Comparison of ENCODE assay signal across 20 mouse cellular contexts in the genomic region with DNA sequence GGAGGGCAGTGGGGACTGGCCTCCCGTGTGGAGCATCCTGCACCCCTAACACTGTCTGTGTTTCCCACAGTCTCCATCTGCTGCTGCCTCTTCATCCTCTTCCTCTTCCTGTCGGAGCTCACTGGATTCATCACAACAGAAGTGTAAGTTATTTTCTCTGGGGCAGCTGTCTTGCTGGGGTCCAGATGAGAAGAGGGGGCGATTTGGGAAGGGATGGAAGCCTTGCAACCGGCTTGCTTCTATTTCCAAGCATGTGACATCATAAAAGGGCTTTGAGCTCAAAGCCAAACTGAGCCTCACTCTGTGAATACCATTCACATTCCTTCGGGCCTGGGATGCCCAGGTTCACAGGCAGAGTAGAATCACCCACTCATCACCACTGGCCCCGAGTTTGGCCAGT. TPM values are rescaled to one million over a fixed set of nuclear protein-coding genes. Genes with fewer than 3 reads are reported as not detected.
A peak's percentile ranks its signal among the peaks of the same experiment; 100 is the strongest.
DNase-seq lines count a peak whose midpoint lies in the region; ATAC-seq and TF ChIP-seq lines count a peak whose summit lies in the region.
"Had no signal": no experiment of that assay in that cellular context is flagged by ENCODE, and none has a peak within 500 bp of the region (broad histone marks: within the 10 kb centered on the region; RNA-seq: fewer than 3 reads in every experiment).

No protein-coding gene starts in this region.

- ATAC-seq in heart, postnatal 0 days (ENCODE audit: insufficient read depth, low read depth): 0 out of 2 replicates have a peak, but pooled peaks have one; percentile 36

- H3K27ac ChIP-seq in heart, embryonic 10.5 days: peak overlapping the region; percentile 0; the same call in 1 of the 2 replicates
- H3K27ac ChIP-seq in heart, postnatal 0 days (ENCODE audit: low read depth): peak overlapping the region; percentile 65
- peak overlapping the region; percentile 72; the same call in 1 of the 2 replicates for H3K27ac ChIP-seq in brown adipose tissue, adult 24 weeks (replicated peaks; ENCODE audit: low read depth, low read length)
- H3K27ac ChIP-seq: forebrain, embryonic 12.5 days; hindbrain, embryonic 14.5 days; limb, embryonic 12.5 days; liver, embryonic 13.5 days; lung, embryonic 15.5 days; macrophage; midbrain, embryonic 10.5 days had no signal

- no peak for DNase-seq in heart, embryonic 10.5 days (ENCODE audit: low spot score)
- no peak for DNase-seq in heart, postnatal 14 days
- DNase-seq in heart, postnatal 0 days (ENCODE audit: low spot score): no peak
- no peak for DNase-seq in heart, adult 18-20 months
- DNase-seq in 3T3-L1 (ENCODE audit: low read depth, low spot score): peak; percentile 43
- DNase-seq in T-cell, adult 2 months (ENCODE audit: low spot score): no peak
- DNase-seq: adrenal gland, adult 2 months; cerebellum, postnatal 10 days; gastrocnemius, postnatal 25 days; kidney, adult 8-10 months; layer of hippocampus, adult 9-11 months; liver, embryonic 13.5 days; right cerebral cortex, postnatal 4 days had no signal

- intact Hi-C loops in heart, postnatal 14 days (cut with DNase I): no loop called here

- TF ChIP-seq CTCF in heart, postnatal 0 days (IDR thresholded peaks at IDR 0.05; ENCODE audit: low read depth): no peak

- H3K4me2 ChIP-seq in heart, postnatal 0 days (ENCODE audit: low read depth, low read length): no peak overlapping the region
- H3K4me2 ChIP-seq: forebrain, embryonic 12.5 days; hindbrain, embryonic 14.5 days; limb, embryonic 12.5 days; liver, embryonic 13.5 days; lung, embryonic 15.5 days had no signal

- WGBS in heart, embryonic 10.5 days: 82% methylated on average over 6 of the region's 6 CpGs
- 41% methylated on average over 6 of the region's 6 CpGs for WGBS in heart, postnatal 0 days

- no peaks in the 10 kb centered on the region for H3K9me3 ChIP-seq in heart, embryonic 10.5 days
- H3K9me3 ChIP-seq in heart, postnatal 0 days (replicated peaks; ENCODE audit: control insufficient read depth, low read length): no peaks in the 10 kb centered on the region
- H3K9me3 ChIP-seq: forebrain, embryonic 12.5 days; limb, embryonic 12.5 days; liver, embryonic 13.5 days; lung, embryonic 15.5 days; midbrain, embryonic 10.5 days had no signal

- no peak for TF ChIP-seq EP300 in heart, postnatal 0 days (IDR thresholded peaks at IDR 0.05; ENCODE audit: low read depth)

- no peaks in the 10 kb centered on the region for H3K27me3 ChIP-seq in heart, embryonic 10.5 days (ENCODE audit: insufficient read depth, poor library complexity, severe bottlenecking)
- no peaks in the 10 kb centered on the region for H3K27me3 ChIP-seq in heart, postnatal 0 days (ENCODE audit: control insufficient read depth, insufficient read depth, low read length)
- H3K27me3 ChIP-seq: forebrain, embryonic 12.5 days; limb, embryonic 12.5 days; liver, embryonic 13.5 days; lung, embryonic 15.5 days had no signal

- peaks cover 78% of the 10 kb centered on the region for H3K36me3 ChIP-seq in heart, embryonic 10.5 days
- peaks cover 33% of the 10 kb centered on the region for H3K36me3 ChIP-seq in heart, postnatal 0 days (replicated peaks; ENCODE audit: control insufficient read depth, insufficient read depth, low read length)

- no peak overlapping the region for H3K9ac ChIP-seq in heart, postnatal 0 days (replicated peaks; ENCODE audit: low read depth, low read length)
- H3K9ac ChIP-seq: forebrain, embryonic 12.5 days; hindbrain, embryonic 14.5 days; limb, embryonic 12.5 days; liver, embryonic 13.5 days; lung, embryonic 15.5 days had no signal

- H3K4me1 ChIP-seq in heart, embryonic 10.5 days: peaks cover 37% of the 10 kb centered on the region
- peaks cover 32% of the 10 kb centered on the region for H3K4me1 ChIP-seq in heart, postnatal 0 days (ENCODE audit: control insufficient read depth, insufficient read depth)
- peaks cover 45% of the 10 kb centered on the region for H3K4me1 ChIP-seq in brown adipose tissue, adult 24 weeks (ENCODE audit: control insufficient read depth, insufficient read depth, insufficient read length, low read length)
- H3K4me1 ChIP-seq: forebrain, embryonic 12.5 days; midbrain, embryonic 10.5 days had no signal

- H3K4me3 ChIP-seq in heart, embryonic 10.5 days: no peak overlapping the region
- H3K4me3 ChIP-seq in heart, postnatal 0 days (ENCODE audit: low read depth, low read length): no peak overlapping the region
- no peak overlapping the region for H3K4me3 ChIP-seq in brown adipose tissue, adult 24 weeks (ENCODE audit: insufficient read depth, low read depth, low read length)
- H3K4me3 ChIP-seq: forebrain, embryonic 12.5 days; limb, embryonic 12.5 days; liver, embryonic 13.5 days; lung, embryonic 15.5 days; midbrain, embryonic 10.5 days had no signal

RNA-seq across cellular contexts. Expression of a gene that starts 48.7 kb away (rescaled TPM):
- polyA plus RNA-seq in heart, embryonic 10.5 days (2016; fragmentation: Nextera tagmentation; extraction: Ambion mirVana): 189 and 213 TPM in 2 replicates
- total RNA-seq in heart, postnatal 14 days (2021): 10 to 100 TPM; 68.1 to 71.3 TPM
- total RNA-seq in heart, postnatal 0 days (2014; rRNA removed; ENCODE audit: low replicate concordance): 224 and 298 TPM in 2 replicates
- 206 and 223 TPM in 2 replicates for polyA plus RNA-seq in heart, postnatal 0 days (2015; fragmentation: Nextera tagmentation; extraction: Ambion mirVana)
- total RNA-seq in heart, adult 18-20 months (2021): 10 to 100 TPM; 62.8 to 68.0 TPM
- 314 and 348 TPM in 2 replicates for polyA plus RNA-seq in brown adipose tissue, adult 24 weeks (2012; ENCODE audit: insufficient read depth, insufficient read length, missing spikeins)

RNA-seq across cellular contexts. Expression of a gene that starts 52.4 kb away (rescaled TPM):
- 28.8 and 31.5 TPM in 2 replicates for polyA plus RNA-seq in heart, embryonic 10.5 days (2016; fragmentation: Nextera tagmentation; extraction: Ambion mirVana)
- total RNA-seq in heart, postnatal 14 days (2021): 10 to 100 TPM; 91.2 to 99.6 TPM
- 105 and 114 TPM in 2 replicates for total RNA-seq in heart, postnatal 0 days (2014; rRNA removed; ENCODE audit: low replicate concordance)
- polyA plus RNA-seq in heart, postnatal 0 days (2015; fragmentation: Nextera tagmentation; extraction: Ambion mirVana): 23.1 and 24.0 TPM in 2 replicates
- 10 to 100 TPM; 50.3 to 57.1 TPM for total RNA-seq in heart, adult 18-20 months (2021)
- polyA plus RNA-seq in brown adipose tissue, adult 24 weeks (2012; ENCODE audit: insufficient read depth, insufficient read length, missing spikeins): 44.4 and 326 TPM in 2 replicates

RNA-seq across cellular contexts. Expression of a gene that starts 53.0 kb away (rescaled TPM):
- 130 and 150 TPM in 2 replicates for polyA plus RNA-seq in heart, embryonic 10.5 days (2016; fragmentation: Nextera tagmentation; extraction: Ambion mirVana)
- total RNA-seq in heart, postnatal 14 days (2021): 10 to 100 TPM; 51.1 to 59.5 TPM
- 148 and 152 TPM in 2 replicates for total RNA-seq in heart, postnatal 0 days (2014; rRNA removed; ENCODE audit: low replicate concordance)
- polyA plus RNA-seq in heart, postnatal 0 days (2015; fragmentation: Nextera tagmentation; extraction: Ambion mirVana): 50.8 and 53.3 TPM in 2 replicates
- total RNA-seq in heart, adult 18-20 months (2021): 10 to 100 TPM; 50.4 to 56.6 TPM
- polyA plus RNA-seq in brown adipose tissue, adult 24 weeks (2012; ENCODE audit: insufficient read depth, insufficient read length, missing spikeins): 124 and 179 TPM in 2 replicates

Comparison
In these comparisons a context has a peak if more than half of its experiments do, and no peak if none do; other contexts are left out.
1. H3K27ac ChIP-seq: peak in every context shown above with its lines; median percentile 72 in brown adipose tissue, adult 24 weeks; 65 in heart, postnatal 0 days; 0 in heart, embryonic 10.5 days.